Mouse (Mus musculus) layer of hippocampus, adult 8-10 months (tissue): ENCODE data around the gene Zfp853. TPM values are rescaled to one million over a fixed set of nuclear protein-coding genes. Genes with fewer than 3 reads are reported as not detected.

ENCODE experiments used
- DNase-seq, 2 experiments: peaks; one replicate each; pipeline ENCODE4 v3.0.0; 2022; ENCODE audit warnings: low spot score in 2 of 2
- total RNA-seq, 4 experiments: library from RNA; stranded (reverse); gene quantifications; 2 replicates each; pipeline ENCODE4 v1.2.4; 2022

The Zfp853 gene
- total RNA-seq, 4 experiments from 2014 or later, result 4.1 to 5.5 (median 4.4) TPM

- DNase-seq, result no peak
Observed at GRCm38 (mm10) chr5:143294862-143295261, 1.4 kb upstream of the Zfp853 start.

- no peak for DNase-seq
Observed at GRCm38 (mm10) chr5:143292879-143293278, 544 bp downstream of the Zfp853 start.

- DNase-seq, result no peak
Observed at GRCm38 (mm10) chr5:143289299-143289698, 4.1 kb downstream of the Zfp853 start.

- DNase-seq, result no peak
Observed at GRCm38 (mm10) chr5:143288378-143288911, 5.0 kb downstream of the Zfp853 start.

- DNase-seq, result no peak
Observed at GRCm38 (mm10) chr5:143287774-143288328, 5.6 kb downstream of the Zfp853 start.

GRCm38 (mm10) chr5:143284762-143285161 is 8.7 kb downstream of the Zfp853 start:
- no peak for DNase-seq

GRCm38 (mm10) chr5:143279247-143279646 is 14.2 kb downstream of the Zfp853 start:
- DNase-seq, result no peak

GRCm38 (mm10) chr5:143275761-143276160 is 17.7 kb downstream of the Zfp853 start:
- no peak for DNase-seq

GRCm38 (mm10) chr5:143272540-143273330 is 20.7 kb downstream of the Zfp853 start:
- no peak for DNase-seq

GRCm38 (mm10) chr5:143272108-143272507 is 21.3 kb downstream of the Zfp853 start:
- no peak for DNase-seq

- DNase-seq, result peak in 1 of 2 experiments; percentile 48
Observed at GRCm38 (mm10) chr5:143271642-143272041, 21.8 kb downstream of the Zfp853 start.

- no peak for DNase-seq
Observed at GRCm38 (mm10) chr5:143270151-143270519, 23.3 kb downstream of the Zfp853 start.

- peak; percentile 48 to 62 for DNase-seq
Observed at GRCm38 (mm10) chr5:143269363-143270150, 23.9 kb downstream of the Zfp853 start, which contains the start of gene Zfp316. TSS of gene Zfp316 (minus strand) at chr5:143270022.

GRCm38 (mm10) chr5:143268985-143269362 is 24.4 kb downstream of the Zfp853 start:
- no peak for DNase-seq

- no peak for DNase-seq
Observed at GRCm38 (mm10) chr5:143266794-143267193, 26.6 kb downstream of the Zfp853 start.

GRCm38 (mm10) chr5:143265409-143265808 is 28.0 kb downstream of the Zfp853 start:
- DNase-seq, result no peak

GRCm38 (mm10) chr5:143264689-143265088 is 28.7 kb downstream of the Zfp853 start:
- no peak for DNase-seq

GRCm38 (mm10) chr5:143261636-143262035 is 31.8 kb downstream of the Zfp853 start:
- DNase-seq, result no peak

GRCm38 (mm10) chr5:143255802-143256201 is 37.6 kb downstream of the Zfp853 start:
- no peak for DNase-seq

GRCm38 (mm10) chr5:143255131-143255519 is 38.3 kb downstream of the Zfp853 start:
- no peak for DNase-seq

- no peak for DNase-seq
Observed at GRCm38 (mm10) chr5:143254487-143255130, 38.8 kb downstream of the Zfp853 start.
